Mouse (Mus musculus) heart, postnatal 0 days (tissue): ENCODE measurements around the gene Piwil4.

Experiments
- CTCF ChIP-seq: IDR thresholded peaks from 2 replicates; pipeline ENCODE4 v1.5.1; 2016; ENCODE audit warnings: antibody characterized with exemption, control low read depth, low read depth
- EP300 ChIP-seq: IDR thresholded peaks from 2 replicates; pipeline ENCODE4 v1.6.1; 2016; ENCODE audit warnings: antibody characterized with exemption, low read depth

GRCm38 (mm10) chr9:14675707-14676691 is 64.5 kb downstream of the Piwil4 start:
- TF ChIP-seq CTCF (no peak), EP300 (no peak)
